Mouse (Mus musculus): ENCODE data around the gene Pacsin2. TPM values are rescaled to one million over a fixed set of nuclear protein-coding genes. Genes with fewer than 3 reads are reported as not detected.
A peak's percentile ranks its signal among the peaks of the same experiment; 100 is the strongest.
"Not testable (repeated sequence)": the region's sequence is repeated elsewhere in the genome, so short reads cannot be mapped to it uniquely, and the experiment has no call there.

Gene Pacsin2
- total RNA-seq, 2 experiments from 2014 or later = 69.9 to 76.3 TPM

DNA sequence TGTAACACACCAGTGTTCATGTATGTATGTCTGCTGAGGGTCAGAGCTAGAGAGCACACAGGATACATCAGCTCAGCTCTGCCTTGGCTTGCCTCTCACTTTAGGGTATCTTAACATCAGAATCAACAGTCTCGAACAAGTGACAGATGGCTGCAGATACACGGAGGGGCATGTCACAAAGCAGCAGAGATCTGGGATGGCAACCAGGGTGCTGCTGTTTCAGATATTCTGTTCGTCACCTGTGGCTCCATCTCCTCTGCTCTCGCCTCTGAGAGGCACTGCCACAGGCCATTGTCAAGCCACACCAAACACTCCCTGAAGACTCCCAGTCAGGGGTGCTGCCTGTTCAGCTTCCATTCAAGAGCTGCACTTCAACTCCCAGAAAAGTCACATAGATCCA, 39.1 kb downstream of the Pacsin2 start:
- DNase-seq = no peak

DNA sequence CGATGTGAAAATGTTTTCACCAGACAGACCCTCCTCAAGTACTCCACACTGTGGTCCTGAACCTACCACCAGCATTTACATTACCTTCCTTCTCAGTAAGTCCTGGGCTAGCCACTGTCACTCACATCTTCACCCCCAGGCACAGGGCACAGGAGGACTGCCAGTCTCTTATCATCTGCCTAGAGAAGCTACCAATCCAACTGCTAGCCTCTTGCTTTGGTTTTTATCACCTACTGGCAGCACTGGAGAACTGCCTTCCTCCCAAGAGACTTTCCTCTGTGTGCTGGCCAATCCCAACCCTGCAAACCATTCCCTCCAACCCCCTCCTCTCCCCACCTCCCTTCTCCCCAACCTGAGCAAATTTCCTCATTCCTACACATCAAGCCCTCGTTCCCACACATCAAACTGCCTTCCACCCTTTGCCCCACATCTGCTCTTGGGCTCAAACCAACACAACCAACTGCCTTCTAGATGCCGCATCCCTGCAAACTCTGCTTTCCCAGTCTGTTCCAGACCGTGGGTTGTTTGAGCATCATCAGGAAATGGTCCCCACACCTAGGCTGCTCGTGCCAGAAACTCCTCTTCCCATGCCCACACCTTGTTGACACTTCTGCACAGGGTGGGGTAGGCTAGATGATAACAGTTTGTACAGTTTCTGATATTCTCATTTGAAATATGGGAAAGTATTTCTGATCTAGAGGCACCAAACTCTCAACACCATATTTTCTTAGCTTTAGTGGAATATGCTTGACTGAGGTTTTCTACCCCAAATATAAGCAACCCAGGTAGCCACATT, 40.6 kb downstream of the Pacsin2 start:
- DNase-seq = no peak

DNA sequence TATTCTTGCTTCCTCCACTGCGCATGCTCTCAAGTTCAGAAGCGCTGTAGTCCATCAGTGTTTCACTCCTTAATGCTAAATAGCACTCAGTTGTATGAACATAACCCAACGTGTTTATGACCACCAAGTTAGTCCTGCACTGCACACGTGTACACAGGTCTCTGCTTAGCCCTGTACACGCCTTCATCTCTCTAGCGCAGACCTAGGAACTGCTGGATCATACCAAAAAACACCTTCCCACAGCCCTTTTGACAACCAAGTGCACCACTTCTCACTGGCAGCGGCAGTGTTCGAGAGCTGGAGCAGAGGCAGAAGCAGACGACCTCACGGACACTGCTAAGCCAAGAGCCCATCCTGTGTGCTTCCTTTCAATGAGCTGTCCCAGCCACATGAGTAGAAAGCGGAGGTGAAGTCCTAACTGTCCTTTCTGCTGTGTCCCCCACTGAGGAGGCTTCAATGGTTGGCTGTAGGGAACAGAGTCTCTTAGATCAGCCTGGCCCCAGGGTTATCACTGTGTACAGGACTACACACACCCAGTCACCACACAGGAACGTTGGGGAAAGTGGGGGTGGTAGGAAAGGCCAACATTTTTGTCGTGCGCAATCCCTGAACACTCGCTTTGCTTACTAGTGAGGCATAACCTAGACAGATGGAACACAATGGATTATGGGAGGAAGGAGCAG, 42.0 kb downstream of the Pacsin2 start:
- no peak for DNase-seq

DNA sequence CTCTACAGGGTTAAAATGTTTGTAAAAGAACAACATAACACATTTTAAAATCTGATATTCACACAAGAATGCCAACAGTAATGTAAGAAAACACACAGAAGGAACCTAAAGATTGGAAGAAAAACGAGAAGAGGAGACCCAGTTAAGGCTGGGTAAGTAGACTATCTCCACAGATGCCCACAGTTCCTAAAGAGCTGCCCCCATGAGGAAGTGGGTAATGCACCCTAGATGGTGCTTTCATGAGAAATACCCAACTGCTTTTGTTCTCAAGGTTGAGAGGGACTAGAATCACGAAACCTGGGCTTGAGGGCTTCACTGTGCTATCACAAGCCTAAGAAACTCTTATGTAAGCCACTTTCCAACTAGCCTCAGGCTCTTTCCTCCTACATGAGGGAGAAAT, 44.8 kb downstream of the Pacsin2 start:
- DNase-seq = no peak

DNA sequence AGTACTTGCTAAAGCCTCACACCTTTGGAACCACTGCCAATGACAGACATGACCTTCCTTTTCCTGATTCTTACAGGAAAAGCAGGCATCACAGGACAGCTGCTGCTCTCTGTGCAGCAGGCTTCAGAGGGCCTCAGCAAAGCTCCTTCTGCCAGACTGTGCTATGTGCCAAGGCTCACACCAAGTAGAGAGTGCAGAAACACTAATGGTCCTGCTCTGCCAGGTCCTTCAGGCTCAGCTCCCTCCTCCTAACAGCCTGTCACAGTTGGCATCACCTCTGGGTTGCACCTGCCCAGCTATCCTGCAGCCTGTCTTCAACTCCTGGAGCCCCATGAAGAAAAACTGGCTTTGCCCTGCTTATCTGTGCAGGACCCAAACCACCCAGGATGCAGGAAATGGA, 45.7 kb downstream of the Pacsin2 start:
- no peak for DNase-seq

DNA sequence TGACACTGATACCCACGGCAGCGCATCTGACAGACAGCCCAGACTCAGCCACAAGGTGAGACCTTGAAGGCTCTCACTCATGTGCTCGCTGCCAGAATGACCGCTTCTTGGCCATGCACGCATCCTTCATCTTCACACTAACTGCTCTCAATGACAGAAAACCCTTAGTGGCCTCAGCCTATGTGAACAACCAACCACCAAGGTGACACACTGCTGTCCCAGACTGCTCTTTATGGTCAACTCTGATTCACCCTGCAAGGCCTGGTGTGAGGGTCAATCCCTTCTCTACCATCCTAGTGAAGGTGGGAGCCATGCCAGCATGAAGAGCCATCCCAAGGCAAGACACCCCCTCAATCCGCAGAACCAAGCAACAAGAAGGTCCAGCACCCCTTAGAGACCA, 46.5 kb downstream of the Pacsin2 start:
- peak; percentile 38 for DNase-seq

DNA sequence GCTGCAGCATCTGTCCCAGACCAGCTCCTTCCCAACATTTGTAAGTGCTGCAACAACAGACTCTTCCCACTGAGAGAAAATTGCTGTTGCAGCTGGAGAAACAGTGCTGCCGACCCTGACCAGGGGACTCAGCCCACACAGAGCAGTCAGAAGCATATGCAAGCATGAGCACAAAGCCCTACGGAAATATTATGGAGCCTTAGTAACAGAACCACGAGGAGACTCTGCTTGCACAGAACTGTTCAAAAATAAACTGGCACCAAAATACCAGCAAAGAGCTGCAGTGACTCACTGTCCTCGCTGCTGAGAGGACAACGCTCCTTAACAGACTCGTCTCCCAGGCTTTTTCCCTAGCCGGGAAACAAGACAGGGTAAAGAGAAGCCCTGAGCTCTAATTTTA, 47.0 kb downstream of the Pacsin2 start:
- no peak for DNase-seq

DNA sequence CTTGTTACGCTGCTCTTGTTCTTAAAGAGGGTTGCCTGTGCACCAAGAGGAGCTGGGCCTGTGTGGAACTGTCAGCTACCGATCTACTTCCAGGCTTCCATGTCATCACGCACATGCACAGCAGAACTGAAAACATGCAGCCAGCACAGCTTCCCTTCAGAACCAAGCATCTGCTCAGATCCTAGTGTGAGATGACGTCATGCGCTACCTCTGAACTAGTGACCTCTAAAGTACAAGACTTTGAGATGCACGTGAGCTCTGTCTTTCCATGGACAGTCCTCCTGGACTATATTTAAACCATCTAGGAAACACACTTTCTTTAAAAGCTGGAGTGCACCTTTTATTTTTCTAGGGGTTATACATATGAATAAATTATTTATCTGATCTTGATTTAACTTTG, 49.0 kb downstream of the Pacsin2 start:
- no peak for DNase-seq

DNA sequence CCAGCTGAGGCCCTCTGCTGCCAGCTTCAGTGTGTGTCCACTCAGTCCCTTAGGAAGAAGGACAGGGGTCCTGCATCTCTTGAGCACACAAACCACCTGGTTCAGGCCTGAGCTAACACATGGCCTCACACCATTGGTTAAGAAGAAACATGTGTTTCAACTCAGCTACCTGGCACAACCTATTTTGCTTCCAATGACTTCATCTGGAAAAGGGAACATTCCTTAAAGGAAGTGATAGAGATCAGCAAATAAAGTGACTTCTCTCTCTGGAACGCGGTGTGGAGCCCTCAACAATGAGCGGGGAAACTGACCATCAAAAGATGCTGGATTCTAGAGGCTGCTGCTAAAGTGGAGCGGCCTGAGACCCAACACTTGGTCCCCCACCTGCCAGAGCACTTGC, 52.8 kb downstream of the Pacsin2 start:
- DNase-seq = no peak

DNA sequence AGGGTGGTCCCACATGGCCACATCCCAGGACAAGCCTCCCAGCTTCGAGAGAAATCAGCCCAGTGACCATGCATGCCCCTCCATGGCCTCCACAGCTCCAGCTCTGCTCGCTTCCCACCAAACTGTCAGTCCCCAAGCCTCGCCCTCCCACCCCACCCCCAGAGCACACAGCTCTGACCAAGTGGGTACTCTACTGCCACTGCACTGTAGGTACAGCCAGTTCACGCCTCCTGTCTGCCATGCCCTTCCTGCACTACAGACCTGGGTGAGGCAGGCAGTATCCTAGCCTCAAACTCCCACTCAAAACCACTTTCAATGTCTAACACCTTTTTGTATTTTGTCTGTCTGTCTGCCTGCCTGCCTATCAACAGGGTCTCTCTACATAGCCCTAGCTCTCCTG, 53.7 kb downstream of the Pacsin2 start:
- no peak for DNase-seq

DNA sequence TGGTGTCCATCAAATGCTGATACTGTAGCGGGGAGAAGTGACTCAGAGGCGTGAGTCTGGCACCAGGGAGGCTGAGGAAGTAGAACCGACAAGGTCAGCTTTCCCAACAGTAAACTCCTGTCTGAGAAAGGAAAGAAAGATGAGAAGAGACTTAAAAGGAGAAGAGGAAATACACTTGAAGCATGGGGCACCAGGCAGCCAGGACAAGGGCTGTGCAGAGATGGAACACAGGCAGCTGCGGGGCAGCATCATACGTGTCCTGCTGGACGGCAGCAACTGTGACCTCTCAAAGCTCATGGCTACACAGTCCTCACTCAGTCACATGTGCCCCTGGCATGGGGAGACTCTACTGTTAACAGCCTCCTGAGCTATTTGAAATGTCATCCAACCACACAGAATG, 54.1 kb downstream of the Pacsin2 start:
- peak; percentile 61 for DNase-seq

DNA sequence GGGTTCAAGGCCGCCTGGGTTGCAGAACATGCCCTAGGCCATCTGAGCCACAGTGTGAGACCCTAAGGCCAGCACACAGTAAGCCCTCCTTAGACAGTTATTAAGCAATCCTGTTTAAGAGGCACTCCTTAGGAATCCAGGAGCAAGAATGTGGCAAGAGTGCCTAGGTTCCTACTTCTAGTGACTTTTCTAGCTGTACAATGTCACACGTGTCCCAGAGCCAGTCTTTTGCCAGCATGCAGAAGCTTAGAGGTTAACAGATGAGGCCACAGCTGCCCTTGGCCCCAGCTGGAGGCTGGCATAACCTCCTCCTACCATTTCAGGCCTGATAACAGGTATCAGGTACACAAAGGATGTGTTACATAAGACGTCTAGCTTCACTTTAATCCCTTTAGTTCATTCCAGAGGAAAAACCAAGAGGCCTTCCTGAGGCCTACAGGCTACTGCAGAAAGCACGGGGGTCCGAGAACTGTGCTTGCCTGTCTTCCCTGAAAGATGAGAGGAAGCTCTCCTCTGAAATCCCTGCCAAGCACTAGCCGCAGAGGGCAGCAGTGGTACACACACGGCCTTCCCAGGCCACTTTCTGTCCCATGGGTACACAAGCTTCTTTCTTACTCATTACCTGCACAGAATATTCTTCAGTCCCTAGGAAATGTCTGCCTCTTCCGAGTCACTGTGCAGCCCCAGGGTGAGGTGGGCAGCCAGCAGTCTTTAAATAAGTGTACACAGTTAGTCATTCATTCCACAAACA, 55.5 kb downstream of the Pacsin2 start:
- no peak for DNase-seq

DNA sequence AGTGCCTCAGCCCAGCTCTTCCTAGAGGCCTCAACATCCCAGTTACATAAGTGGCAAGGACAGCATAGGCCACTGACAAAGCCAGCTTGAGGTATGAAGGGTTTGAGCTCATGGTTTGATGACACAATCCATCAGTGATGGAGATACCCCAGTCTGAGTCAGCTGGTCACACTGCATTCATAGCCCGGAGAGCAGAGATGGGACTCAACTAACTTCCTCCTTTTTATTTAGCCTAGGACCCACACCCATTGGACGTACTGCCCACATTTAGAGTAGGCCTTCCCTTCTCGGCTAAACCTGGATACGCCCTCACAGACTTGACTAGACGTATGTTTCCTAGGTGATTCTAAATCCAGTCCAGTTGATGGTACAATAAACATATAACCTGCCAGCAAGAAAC, 56.2 kb downstream of the Pacsin2 start:
- no peak for DNase-seq

DNA sequence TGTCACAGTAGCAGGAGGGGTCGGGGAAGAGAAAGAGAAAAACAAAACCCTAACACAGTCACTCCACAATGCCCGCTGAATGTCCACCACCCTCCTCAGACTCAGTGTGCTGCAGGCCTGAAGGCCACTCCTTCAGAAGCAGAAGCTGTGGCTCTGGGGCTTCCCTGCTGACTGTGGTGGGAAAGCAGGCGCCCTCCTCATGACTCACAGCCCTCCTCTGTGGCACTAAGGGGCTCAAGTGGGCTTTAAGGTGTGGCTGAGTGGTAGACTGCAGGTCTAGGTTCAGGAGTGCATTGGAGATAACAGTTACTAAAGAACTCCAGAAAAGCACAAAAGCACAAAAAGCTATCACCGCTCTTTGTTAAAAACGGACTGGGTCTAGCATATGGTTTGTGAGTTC, 56.9 kb downstream of the Pacsin2 start:
- no peak for DNase-seq

DNA sequence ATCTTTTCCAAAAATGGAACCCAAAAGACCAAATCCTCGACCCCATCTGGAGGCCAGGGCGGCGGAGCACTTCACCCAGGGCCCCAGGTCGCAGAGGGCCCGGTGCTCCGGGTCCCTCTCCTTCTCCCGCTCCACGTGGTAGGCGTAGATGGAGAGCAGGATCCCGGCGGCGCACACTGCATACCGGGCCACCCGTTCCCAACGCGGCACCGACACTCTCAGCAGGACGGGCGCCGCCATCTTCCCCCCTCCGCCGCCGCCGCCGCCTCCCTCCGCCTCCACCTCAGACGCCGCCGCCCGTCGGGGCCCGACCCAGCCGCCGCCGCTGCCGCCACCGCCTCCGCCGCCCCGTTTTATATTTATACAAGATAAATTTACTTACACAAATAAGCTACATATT, 58.5 kb downstream of the Pacsin2 start:
- not testable (repeated sequence) for DNase-seq

DNA sequence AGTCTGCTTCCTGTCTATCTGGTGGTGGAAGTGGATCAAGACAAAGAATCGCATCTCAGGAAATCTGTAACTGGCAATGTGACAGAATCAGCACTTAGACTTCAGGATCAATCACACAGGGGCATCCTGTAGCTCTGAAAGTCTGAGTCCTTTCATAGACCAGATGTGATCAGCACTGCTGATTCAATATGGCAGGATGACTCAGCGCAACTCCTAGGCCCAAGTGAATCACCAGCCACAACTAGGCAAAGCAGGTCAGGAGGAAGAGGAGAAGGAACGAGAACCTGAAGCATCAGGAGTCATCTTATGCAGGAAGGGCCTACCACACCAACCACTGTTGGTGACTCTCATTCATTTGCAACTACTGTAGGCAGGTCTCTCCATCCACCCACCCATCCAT, 60.4 kb downstream of the Pacsin2 start:
- DNase-seq = no peak

DNA sequence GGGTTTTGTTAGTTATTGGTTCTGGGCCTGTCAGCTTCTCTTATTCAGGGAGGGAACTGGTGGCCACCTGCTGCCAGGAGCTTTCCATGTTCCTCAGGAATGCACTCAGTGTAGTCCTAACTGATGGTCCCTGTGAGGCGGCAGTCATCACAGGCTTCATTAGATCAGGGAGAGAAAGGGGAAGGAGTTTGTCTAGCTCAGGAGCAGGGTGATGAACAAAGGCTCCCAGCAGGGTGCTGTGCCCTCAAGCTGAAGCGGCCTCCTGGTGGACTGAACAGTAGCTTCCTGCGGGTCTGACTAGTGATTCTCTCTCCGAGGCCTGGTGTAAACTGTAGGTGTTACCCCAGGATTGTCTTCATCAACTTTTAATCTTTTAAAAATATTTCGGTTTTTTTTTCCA, 61.4 kb downstream of the Pacsin2 start:
- DNase-seq = no peak

DNA sequence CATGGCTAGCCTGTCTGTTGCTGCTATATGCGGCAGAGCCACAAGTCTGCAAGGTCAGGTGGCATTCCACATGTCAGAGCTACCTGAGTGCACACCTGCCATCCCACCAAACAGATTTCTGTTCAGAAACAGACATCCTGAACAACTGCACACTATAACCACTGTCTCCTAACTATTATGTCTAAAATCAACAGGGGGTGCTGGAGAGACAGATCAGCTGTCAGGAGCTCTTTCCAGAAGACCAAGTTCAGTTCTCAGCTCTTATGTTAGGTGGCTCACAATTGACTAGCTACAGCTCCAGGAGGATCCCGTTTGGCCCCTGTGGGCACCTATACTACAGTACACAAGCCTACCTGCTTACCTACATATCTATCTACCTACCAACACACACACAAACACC, 71.7 kb downstream of the Pacsin2 start:
- DNase-seq = no peak

DNA sequence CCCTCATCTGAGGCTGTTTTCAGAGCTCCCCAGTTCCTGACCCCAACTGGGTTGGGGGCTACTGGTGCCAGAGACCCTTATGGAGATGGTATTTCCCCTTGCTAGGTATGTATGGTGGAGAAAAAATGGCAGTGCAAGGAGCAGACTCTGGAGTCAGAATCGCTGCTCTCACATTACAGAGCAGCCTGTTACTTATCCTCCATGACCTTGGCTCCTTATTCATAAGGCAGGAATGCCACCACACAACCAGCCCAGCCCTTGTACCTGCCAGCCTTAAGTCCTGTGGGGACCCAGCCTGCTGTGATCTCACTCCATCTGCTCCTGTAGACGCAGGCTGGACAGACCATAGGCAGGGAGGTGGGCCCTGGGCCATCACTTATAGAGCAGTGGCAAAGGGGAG, 76.5 kb downstream of the Pacsin2 start:
- DNase-seq = no peak

DNA sequence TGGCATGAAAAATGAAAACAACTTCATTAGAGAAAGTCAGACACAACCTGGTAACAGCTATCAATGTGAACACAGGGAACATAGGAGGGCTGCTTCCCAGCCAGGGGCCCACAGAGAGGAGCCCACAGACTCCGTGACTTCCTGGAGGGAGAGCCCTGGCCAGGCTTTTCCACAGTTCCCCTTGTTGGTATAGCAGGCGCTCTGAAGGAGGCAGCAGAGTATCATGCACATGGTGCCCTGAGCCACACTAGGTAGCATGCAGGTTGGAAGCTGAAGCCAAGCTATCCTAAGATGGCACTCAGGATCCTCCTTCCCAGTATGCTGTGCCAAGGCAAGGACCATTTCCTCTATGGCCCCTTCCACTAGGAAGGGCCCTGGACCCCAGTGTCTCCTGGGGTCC, 80.8 kb downstream of the Pacsin2 start:
- DNase-seq = no peak

DNA sequence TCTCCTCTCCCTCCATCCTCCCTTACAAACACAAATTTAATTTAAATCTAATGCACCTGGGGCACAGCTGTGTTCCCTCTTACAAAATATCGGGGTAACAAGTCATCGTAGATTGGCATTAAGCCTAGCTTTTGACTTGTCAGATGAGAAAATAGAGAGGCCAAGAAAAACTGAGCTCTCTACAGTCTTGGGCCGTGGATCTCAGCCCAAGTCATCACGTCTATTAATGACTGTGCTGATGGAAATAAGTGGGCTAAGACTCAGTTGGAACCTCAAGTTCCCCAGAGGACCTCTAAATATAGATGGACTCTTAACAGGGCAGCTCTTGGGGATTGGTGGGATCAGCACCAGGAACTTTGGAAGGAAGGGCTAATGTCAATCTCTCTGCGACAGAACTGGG, 81.3 kb downstream of the Pacsin2 start:
- DNase-seq = no peak

DNA sequence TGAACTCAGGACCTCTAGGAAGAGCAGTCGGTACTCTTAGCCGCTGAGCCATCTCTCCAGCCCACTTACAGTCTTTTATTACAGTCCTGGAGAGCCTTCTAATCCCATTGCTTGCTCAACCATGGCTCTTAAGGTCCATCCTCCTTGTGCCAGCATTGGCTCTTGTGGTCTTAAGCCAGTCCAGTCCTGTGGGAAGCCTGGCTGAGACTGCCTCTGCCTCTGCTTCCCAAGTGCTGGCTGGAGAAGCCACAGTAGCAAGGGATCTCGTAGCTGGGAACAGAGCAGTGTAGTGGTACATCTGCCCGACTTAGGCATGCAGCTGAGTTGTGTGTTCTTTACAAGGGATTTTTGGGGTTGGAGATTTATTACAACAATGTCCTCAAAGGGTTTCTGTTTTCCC, 81.9 kb downstream of the Pacsin2 start:
- DNase-seq = peak; percentile 20

DNA sequence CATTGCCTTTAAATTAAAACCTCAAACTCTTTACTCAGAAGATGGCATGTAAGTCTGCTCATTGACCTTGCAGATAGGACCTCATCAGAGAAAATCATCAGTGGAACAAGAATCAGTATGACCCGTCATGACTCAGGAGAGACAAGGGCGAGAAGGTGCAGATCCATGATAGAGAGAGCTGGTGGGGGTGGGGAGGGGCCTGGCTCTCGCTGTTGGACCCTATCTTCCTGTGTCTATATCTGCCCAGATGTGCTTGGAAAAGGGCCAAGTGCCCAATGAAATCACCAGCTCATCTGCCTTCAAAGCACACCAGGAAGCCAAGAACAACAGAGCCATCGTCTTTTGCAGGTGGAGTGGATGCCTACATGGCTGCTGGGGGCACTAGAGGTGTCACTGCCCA, 87.3 kb downstream of the Pacsin2 start:
- no peak for DNase-seq

Data from adrenal gland, postnatal 10 days (tissue).